Mouse (Mus musculus) erythroid progenitor cell, adult 5-6 weeks (primary cell): ENCODE measurements around the gene Atxn2. TPM values are rescaled to one million over a fixed set of nuclear protein-coding genes. Genes with fewer than 3 reads are reported as not detected.

Experiments used
- ATAC-seq: replicated peaks from 2 replicates; pipeline ENCODE4 v1.8.0; 2016; ENCODE audit warnings: moderate number of reproducible peaks, mild to moderate bottlenecking, moderate TSS enrichment, inconsistent platforms; ENCODE audit not compliant: poor library complexity, low FRiP score, severe bottlenecking
- total RNA-seq, 2 experiments: library from RNA; stranded (forward) in 1 of 2; stranded (reverse) in 1 of 2; fragments of 150-400 nt in 1 of 2; fragments of 186-747, 209-891 nt in 1 of 2; gene quantifications; 2 replicates each; pipeline versions ENCODE4 v1.2.3 to v1.2.4; 2015 to 2017; ENCODE audit warnings: low replicate concordance in 2 of 2

The Atxn2 gene
- total RNA-seq, 2 experiments from 2014 or later: 170 to 171 TPM

- ATAC-seq: no peak
Measured at GRCm38 (mm10) chr5:121757900-121758299, 46.8 kb downstream of the Atxn2 start.

GRCm38 (mm10) chr5:121758341-121758740 lies 47.2 kb downstream of the Atxn2 start:
- ATAC-seq: no peak

DNA sequence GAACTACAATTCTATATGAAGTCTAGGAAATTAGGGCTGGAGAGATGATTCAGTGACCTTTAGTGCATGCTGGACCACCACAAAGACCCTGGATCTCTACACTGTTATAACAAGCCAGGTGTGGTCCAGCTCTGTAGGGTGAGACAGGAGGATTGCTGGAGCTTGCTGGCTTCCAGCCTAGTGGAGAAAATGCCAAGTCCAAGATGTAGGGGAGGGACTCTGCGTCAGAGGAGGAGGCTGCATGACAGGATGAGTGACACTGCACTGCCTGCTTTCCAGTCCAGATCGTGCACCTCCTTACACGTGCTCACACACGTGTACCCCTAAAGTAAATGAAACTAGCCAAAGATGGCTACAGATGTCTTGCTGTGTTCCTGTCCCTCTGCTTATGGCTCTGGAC lies 48.8 kb downstream of the Atxn2 start:
- ATAC-seq: no peak

DNA sequence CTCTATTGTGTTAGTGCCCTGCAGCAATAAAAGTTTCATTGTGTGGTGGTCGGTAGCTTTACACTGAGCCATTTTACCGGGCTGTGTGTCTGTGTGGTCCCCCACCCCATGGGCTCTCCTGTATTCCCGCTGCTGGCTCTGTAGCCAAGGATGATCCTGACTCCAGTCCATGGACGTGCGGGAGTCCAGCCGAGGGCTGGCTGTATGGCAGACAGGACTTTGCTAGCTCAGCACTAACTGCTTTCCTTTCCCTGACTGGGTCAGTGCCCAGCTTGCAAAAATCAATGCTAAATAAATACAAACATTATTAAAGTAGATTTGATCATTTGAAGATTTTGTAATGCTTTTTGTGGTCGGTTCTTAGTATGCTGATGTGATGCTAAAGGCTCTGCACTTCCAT lies 50.3 kb downstream of the Atxn2 start:
- ATAC-seq: no peak

GRCm38 (mm10) chr5:121762949-121763348 lies 51.8 kb downstream of the Atxn2 start:
- ATAC-seq: no peak

DNA sequence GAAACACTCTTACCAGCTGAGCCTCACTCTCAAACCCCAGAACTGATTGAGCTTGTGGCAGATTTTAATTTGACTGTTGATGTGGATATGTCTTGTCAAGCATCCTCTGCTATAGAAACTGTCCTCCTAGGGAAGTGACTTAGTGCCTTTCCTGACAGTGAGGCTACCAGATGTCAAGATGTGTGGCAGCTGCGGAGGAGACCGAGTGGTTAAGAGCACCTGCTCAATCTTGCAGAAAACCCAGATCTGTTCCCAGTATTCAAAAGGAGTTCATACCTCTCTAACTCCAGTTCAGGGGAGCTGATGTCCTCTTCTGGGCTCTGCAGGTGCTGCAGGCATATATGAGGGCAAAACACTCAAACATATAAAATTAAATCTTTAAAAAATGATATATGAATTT lies 53.9 kb downstream of the Atxn2 start:
- ATAC-seq: no peak

DNA sequence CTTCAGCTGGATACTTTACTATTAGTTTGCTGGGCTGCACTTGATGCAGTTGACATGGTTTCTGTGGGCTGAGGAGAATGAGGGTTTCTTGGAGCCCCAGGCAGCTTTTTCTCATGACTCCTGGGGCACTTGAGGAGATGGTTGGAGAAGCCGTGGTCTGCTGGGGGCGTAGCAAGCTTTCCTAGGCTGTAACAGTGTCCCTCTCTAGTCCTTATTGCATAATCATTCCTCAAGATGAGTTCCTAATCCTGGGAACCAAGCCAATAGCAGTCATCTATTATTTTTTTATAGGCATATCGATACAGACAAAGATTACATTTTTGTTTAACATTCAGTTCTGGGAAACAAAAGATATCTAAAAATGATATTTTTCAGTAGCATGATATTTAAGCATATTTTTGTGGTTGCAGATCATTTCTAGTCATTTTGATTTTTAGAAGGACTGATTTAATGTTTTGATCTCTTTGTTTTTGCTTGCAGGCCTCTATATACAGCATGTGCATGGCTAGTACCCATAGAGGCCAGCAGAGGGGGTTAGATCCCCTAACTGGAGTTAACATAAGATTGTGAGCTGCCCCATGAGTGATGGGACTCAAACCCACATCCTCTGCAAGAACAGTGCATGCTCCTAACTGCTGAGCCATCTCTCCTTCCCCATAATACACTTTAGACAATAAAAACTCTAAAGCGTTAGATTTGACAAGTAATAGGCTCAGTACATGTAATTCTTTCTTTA lies 55.1 kb downstream of the Atxn2 start:
- no peak for ATAC-seq

GRCm38 (mm10) chr5:121767564-121767963 lies 56.4 kb downstream of the Atxn2 start:
- ATAC-seq: no peak

- ATAC-seq: no peak
Measured at GRCm38 (mm10) chr5:121769827-121770226, 58.7 kb downstream of the Atxn2 start.

- ATAC-seq: no peak
Measured at GRCm38 (mm10) chr5:121771611-121772010, 60.5 kb downstream of the Atxn2 start.

GRCm38 (mm10) chr5:121778485-121779119 lies 67.5 kb downstream of the Atxn2 start:
- no peak for ATAC-seq

GRCm38 (mm10) chr5:121780180-121780579 lies 69.0 kb downstream of the Atxn2 start:
- ATAC-seq: no peak

GRCm38 (mm10) chr5:121782467-121782866 lies 71.3 kb downstream of the Atxn2 start:
- no peak for ATAC-seq

DNA sequence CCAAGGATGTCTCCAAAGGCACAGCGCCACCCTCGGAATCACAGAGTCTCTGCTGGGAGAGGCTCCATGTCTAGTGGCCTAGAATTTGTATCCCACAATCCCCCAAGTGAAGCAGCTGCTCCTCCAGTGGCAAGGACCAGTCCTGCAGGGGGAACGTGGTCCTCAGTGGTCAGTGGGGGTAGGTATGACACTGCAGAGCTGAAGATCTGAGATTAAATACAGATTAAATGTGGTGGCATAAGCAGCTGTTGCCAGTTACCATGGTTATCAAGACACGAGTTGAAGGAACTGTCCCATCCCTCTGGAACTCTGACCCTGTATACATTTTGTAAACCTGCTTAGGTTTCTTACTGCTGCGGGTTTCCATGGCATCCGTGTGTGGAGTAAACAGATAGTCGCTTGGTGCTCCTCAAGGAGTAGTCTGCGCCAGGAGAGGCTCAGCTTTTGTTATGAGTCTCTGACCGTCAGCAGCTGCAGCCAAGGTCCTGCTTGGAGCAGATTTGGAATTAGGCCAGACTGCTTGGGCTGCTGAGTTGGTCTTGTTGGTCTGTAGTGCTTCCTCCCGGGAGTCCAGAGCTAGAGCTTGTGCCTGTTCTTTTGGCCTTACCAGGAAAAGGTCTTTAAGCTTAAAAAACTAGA lies 72.8 kb downstream of the Atxn2 start:
- ATAC-seq: no peak

DNA sequence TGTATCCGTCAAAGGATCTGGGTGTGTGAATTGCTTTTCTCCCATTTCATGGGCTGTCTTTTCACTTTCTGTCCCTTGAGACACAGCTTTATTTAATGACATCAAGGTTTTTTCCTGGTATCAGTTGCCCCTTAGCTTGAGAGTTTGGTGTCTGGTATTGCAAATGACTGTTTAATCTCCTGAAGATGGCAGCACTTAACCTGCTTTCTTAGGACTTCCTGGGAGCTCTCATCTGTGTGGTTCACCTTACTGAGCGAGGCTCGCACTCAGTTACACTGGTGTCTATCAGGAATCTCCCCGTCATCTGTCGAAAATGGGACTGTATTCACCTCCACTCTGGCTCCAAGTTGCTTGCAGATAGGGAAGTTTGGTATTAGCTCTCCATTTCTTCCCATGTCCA lies 79.9 kb downstream of the Atxn2 start:
- no peak for ATAC-seq

DNA sequence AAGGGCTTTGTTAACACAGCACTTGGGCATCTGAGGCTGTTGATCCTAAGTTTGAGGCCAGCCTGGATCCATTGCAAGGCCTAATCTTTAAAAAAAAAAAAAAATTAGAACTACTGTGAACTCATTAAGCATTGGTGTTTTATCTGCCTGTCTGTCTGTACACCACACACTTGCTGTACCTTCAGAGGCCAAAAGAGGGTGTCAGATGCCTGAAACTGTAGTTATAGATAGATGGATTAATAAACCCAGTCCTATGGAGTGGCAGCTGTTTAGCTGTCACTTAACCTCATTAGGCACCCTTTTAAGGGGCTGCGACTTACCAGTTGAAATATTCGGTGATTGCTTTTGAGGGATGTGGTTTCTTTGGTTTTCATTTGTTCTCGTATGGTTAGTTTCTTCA lies 84.7 kb downstream of the Atxn2 start:
- no peak for ATAC-seq

DNA sequence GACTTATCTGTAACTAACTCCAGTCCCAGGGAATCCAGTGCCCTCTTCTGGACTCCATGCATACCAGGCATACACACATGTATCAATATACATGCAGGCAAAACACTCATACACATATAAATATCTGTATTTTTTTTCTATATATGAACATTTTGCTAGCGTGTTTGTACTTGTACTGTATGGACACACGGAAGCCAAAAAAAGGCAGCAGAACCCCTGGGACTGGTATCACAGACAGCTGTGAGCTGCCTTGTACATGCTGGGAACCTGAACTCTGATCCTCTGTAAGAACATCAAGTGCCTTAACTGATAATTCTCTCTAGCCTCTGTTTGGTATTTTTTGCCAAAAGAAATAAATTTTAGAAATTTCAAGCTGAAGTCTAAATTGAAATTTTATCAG lies 87.3 kb downstream of the Atxn2 start:
- no peak for ATAC-seq

DNA sequence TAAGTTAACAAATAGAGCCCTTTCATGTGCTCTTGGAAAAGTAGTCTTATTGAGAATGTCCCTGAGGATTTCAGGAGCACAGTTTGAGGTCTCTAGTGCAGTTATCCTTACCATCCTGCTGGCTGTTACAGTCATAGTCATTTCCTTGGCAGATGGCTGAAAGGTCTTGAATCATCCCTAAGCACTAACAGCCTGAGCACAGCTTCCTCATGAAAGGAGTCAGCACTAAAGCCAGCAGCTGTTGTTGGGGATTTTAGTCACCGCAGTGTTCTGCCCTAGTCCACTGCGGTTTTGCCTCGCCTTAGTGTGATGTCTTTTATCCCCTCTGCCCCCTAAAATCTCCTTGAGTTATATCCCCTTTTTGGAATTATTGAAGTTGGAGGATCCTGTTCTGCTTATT lies 96.0 kb downstream of the Atxn2 start:
- no peak for ATAC-seq

- no peak for ATAC-seq
Measured at GRCm38 (mm10) chr5:121808202-121808601, 97.1 kb downstream of the Atxn2 start.

DNA sequence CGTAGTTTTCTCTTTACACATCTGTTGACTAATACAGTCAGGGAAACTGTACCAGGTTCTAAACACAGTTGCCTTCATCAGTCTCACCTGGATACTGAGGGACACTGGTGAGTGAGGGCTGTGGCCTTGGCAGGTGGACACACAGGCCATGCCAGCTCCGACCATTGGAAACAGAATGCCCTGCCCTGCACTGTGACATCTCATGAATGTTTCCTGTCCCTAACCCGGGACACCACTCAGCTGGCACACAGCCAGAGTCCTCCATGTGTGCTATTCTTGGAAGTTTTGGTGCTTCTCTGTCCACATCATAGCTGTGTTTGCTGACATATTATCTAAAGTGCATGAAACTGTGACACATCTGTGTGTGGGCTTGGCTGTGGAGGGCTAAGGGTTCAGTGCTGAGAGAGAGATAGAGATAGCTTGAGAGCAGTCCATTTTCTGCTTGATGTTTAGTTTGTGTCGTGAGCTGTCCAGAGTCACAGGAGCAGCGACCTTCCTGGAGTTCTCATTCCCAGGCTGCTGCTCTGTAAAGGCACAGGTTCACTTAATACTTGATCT lies 98.6 kb downstream of the Atxn2 start:
- no peak for ATAC-seq
